Mouse (Mus musculus): Measurements from ENCODE around the gene Lrrc63. TPM values are rescaled to one million over a fixed set of nuclear protein-coding genes. Genes with fewer than 3 reads are reported as not detected.

The Lrrc63 gene
- polyA plus RNA-seq, 1 experiment, result 0.04 TPM

GRCm38 (mm10) chr14:75139225-75139624 is 8.5 kb upstream of the Lrrc63 start:
- Histone ChIP-seq H3K27ac (ENCODE audit: control insufficient read depth, insufficient read depth, low read length) (no peak overlapping the region), H3K27me3 (ENCODE audit: control insufficient read depth, insufficient read depth, low read length) (no peaks in the 10 kb centered on the region), H3K4me1 (replicated peaks; ENCODE audit: control insufficient read depth, insufficient read depth, low read length) (peaks cover 6% of the 10 kb centered on the region), H3K4me3 (ENCODE audit: control insufficient read depth, insufficient read depth, low read length) (no peak overlapping the region), H3K36me3 (ENCODE audit: control insufficient read depth, insufficient read depth, low read length) (no peaks in the 10 kb centered on the region)
- WGBS, result 95% methylated on average over 2 of the region's 2 CpGs
- DNase-seq, result no peak
- TF ChIP-seq POLR2A (IDR thresholded peaks at IDR 0.05; ENCODE audit: control insufficient read depth, extremely low read depth, insufficient read depth, low read length, poor library complexity) (no peak), CTCF (IDR thresholded peaks at IDR 0.05; ENCODE audit: borderline replicate concordance, control insufficient read depth, extremely low read depth, insufficient read depth, low read length, poor library complexity) (no peak)

- H3K4me1 ChIP-seq (replicated peaks; ENCODE audit: control insufficient read depth, insufficient read depth, low read length), result peaks cover 6% of the 10 kb centered on the region
- DNase-seq, result no peak
- H3K27ac ChIP-seq (ENCODE audit: control insufficient read depth, insufficient read depth, low read length), result no peak overlapping the region
- no peaks in the 10 kb centered on the region for H3K27me3 ChIP-seq (ENCODE audit: control insufficient read depth, insufficient read depth, low read length)
- H3K36me3 ChIP-seq (ENCODE audit: control insufficient read depth, insufficient read depth, low read length), result no peaks in the 10 kb centered on the region
- no peak overlapping the region for H3K4me3 ChIP-seq (ENCODE audit: control insufficient read depth, insufficient read depth, low read length)
- WGBS, result 93% methylated on average over 10 of the region's 10 CpGs
- no peak for TF ChIP-seq CTCF (IDR thresholded peaks at IDR 0.05; ENCODE audit: borderline replicate concordance, control insufficient read depth, extremely low read depth, insufficient read depth, low read length, poor library complexity)
- no peak for TF ChIP-seq POLR2A (IDR thresholded peaks at IDR 0.05; ENCODE audit: control insufficient read depth, extremely low read depth, insufficient read depth, low read length, poor library complexity)
These were observed 7.8 kb upstream of the Lrrc63 start for GRCm38 (mm10) chr14:75138503-75138902.

- WGBS, result 22% methylated on average over 25 of the region's 25 CpGs
- Histone ChIP-seq H3K27ac (ENCODE audit: control insufficient read depth, insufficient read depth, low read length) (no peak overlapping the region), H3K27me3 (ENCODE audit: control insufficient read depth, insufficient read depth, low read length) (no peaks in the 10 kb centered on the region), H3K4me1 (replicated peaks; ENCODE audit: control insufficient read depth, insufficient read depth, low read length) (peaks cover 7% of the 10 kb centered on the region), H3K36me3 (ENCODE audit: control insufficient read depth, insufficient read depth, low read length) (no peaks in the 10 kb centered on the region), H3K4me3 (ENCODE audit: control insufficient read depth, insufficient read depth, low read length) (peak overlapping the region; percentile 12)
- DNase-seq, result peak; percentile 39
- TF ChIP-seq POLR2A (IDR thresholded peaks at IDR 0.05; ENCODE audit: control insufficient read depth, extremely low read depth, insufficient read depth, low read length, poor library complexity) (no peak), CTCF (IDR thresholded peaks at IDR 0.05; ENCODE audit: borderline replicate concordance, control insufficient read depth, extremely low read depth, insufficient read depth, low read length, poor library complexity) (no peak)
These were observed 5.7 kb upstream of the Lrrc63 start for GRCm38 (mm10) chr14:75136119-75136966.

- no peaks in the 10 kb centered on the region for H3K27me3 ChIP-seq (ENCODE audit: control insufficient read depth, insufficient read depth, low read length)
- H3K4me1 ChIP-seq (replicated peaks; ENCODE audit: control insufficient read depth, insufficient read depth, low read length), result peaks cover 8% of the 10 kb centered on the region
- peak overlapping the region; percentile 73 for H3K4me3 ChIP-seq (ENCODE audit: control insufficient read depth, insufficient read depth, low read length)
- WGBS, result 6% methylated on average over 12 of the region's 12 CpGs
- TF ChIP-seq CTCF (IDR thresholded peaks at IDR 0.05; ENCODE audit: borderline replicate concordance, control insufficient read depth, extremely low read depth, insufficient read depth, low read length, poor library complexity), result no peak
- TF ChIP-seq POLR2A (IDR thresholded peaks at IDR 0.05; ENCODE audit: control insufficient read depth, extremely low read depth, insufficient read depth, low read length, poor library complexity), result no peak
- no peak overlapping the region for H3K27ac ChIP-seq (ENCODE audit: control insufficient read depth, insufficient read depth, low read length)
- H3K36me3 ChIP-seq (ENCODE audit: control insufficient read depth, insufficient read depth, low read length), result no peaks in the 10 kb centered on the region
- peak; percentile 5 for DNase-seq
These were observed 749 bp upstream of the Lrrc63 start for GRCm38 (mm10) chr14:75131324-75131935.

GRCm38 (mm10) chr14:75121658-75122057 is 9.0 kb downstream of the Lrrc63 start:
- Histone ChIP-seq H3K4me1 (replicated peaks; ENCODE audit: control insufficient read depth, insufficient read depth, low read length) (no peaks in the 10 kb centered on the region), H3K27ac (ENCODE audit: control insufficient read depth, insufficient read depth, low read length) (no peak overlapping the region), H3K4me3 (ENCODE audit: control insufficient read depth, insufficient read depth, low read length) (no peak overlapping the region), H3K27me3 (ENCODE audit: control insufficient read depth, insufficient read depth, low read length) (no peaks in the 10 kb centered on the region), H3K36me3 (ENCODE audit: control insufficient read depth, insufficient read depth, low read length) (no peaks in the 10 kb centered on the region)
- TF ChIP-seq POLR2A (IDR thresholded peaks at IDR 0.05; ENCODE audit: control insufficient read depth, extremely low read depth, insufficient read depth, low read length, poor library complexity) (no peak), CTCF (IDR thresholded peaks at IDR 0.05; ENCODE audit: borderline replicate concordance, control insufficient read depth, extremely low read depth, insufficient read depth, low read length, poor library complexity) (no peak)
- 84% methylated on average over 8 of the region's 8 CpGs for WGBS
- no peak for DNase-seq

GRCm38 (mm10) chr14:75102956-75103355 is 27.7 kb downstream of the Lrrc63 start:
- no peak overlapping the region for H3K27ac ChIP-seq (ENCODE audit: control insufficient read depth, insufficient read depth, low read length)
- 70% methylated on average over 5 of the region's 5 CpGs for WGBS
- TF ChIP-seq CTCF (IDR thresholded peaks at IDR 0.05; ENCODE audit: borderline replicate concordance, control insufficient read depth, extremely low read depth, insufficient read depth, low read length, poor library complexity), result no peak
- no peak for TF ChIP-seq POLR2A (IDR thresholded peaks at IDR 0.05; ENCODE audit: control insufficient read depth, extremely low read depth, insufficient read depth, low read length, poor library complexity)

More at GRCm38 (mm10) chr14:75102956-75103355, 27.7 kb downstream of the Lrrc63 start:
- no peak overlapping the region for H3K4me3 ChIP-seq (ENCODE audit: control insufficient read depth, insufficient read depth, low read length)
- H3K36me3 ChIP-seq (ENCODE audit: control insufficient read depth, insufficient read depth, low read length), result no peaks in the 10 kb centered on the region
- H3K4me1 ChIP-seq (replicated peaks; ENCODE audit: control insufficient read depth, insufficient read depth, low read length), result no peaks in the 10 kb centered on the region
- no peaks in the 10 kb centered on the region for H3K27me3 ChIP-seq (ENCODE audit: control insufficient read depth, insufficient read depth, low read length)
- peak; percentile 12 for DNase-seq

All from thymus, adult 2 months (tissue).